Mouse (Mus musculus) CD4-positive, CD25-positive, alpha-beta regulatory T cell, adult 4 months (primary cell): ENCODE results near the gene Icam5. TPM values are rescaled to one million over a fixed set of nuclear protein-coding genes. Genes with fewer than 3 reads are reported as not detected.
"Not testable (repeated sequence)": the region's sequence is repeated elsewhere in the genome, so short reads cannot be mapped to it uniquely, and the experiment has no call there.

Source experiments
- ATAC-seq: one replicate; pipeline ENCODE4 v1.8.0; 2017
- polyA plus RNA-seq, 2 experiments: library from polyadenylated mRNA; unstranded; fragments of 100-300 nt; shearing (Covaris generic); gene quantifications; one replicate each; pipeline ENCODE4 v1.2.1; 2017

The Icam5 gene
- under 1 TPM in 1 of 2 experiments, not detected in 1; 0.20 TPM for polyA plus RNA-seq

GRCm38 (mm10) chr9:21031896-21032351, at the start of gene Icam5:
Icam5 (plus strand) TSS chr9:21032073.
- ATAC-seq: no peak

GRCm38 (mm10) chr9:20982171-20982570, 49.7 kb upstream of the Icam5 start:
- no peak for ATAC-seq

DNA sequence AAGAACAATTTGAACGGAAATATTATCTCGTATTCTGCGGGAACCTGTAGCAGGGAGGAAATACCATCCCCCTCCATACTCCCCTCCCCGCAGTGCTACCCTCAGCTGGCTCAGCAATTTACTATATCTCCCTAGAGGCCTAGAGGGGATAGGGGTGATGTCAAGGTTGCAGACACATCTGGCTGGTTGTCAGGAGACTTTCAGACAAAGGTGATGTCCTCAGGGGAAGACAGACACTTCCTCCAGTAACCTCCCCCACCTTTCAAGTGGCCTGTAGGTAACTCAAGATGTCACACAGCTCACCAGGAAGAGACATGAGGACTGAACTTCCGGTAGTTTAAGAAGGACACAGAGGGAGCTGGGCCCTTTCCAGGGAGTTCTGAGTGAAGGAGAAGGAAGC, 48.7 kb upstream of the Icam5 start:
- ATAC-seq: peak; percentile 77

DNA sequence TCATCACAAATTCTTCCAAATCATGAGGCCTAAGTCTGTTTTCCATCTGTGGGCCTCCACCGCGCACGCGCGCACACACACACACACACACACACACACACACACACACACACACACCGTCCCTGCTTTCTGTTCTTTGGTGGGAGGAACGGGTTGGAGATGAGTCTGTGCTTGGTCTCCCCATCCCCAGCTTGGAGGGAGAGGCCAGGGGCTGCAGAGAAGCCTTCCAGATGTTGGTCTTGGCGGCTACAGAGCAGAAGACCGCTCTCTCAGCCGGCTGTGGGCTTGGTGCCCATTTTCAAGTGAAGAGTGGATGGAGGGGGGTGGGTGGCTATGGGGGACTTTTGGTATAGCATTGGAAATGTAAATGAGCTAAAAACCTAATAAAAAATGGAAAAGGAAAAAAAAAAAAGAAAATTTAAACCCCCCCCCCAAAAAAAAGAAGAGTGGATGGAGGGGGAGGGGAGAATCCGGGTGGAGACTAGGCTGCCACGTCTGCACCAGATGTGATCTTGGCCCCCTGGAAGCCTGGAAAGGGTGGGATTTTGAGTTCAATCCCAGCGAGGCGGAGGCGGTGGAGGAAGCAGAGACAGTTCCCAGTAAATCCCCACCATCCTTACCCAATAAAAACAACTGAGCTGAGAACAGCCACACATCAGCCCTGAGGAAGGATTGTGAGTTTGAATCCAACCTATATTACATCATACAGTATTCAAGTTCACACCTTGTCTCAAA, 44.8 kb upstream of the Icam5 start:
- ATAC-seq: no peak

GRCm38 (mm10) chr9:20987953-20988352, 43.9 kb upstream of the Icam5 start:
- ATAC-seq: no peak

- no peak for ATAC-seq
Measured at GRCm38 (mm10) chr9:20990861-20991260, 41.0 kb upstream of the Icam5 start.

DNA sequence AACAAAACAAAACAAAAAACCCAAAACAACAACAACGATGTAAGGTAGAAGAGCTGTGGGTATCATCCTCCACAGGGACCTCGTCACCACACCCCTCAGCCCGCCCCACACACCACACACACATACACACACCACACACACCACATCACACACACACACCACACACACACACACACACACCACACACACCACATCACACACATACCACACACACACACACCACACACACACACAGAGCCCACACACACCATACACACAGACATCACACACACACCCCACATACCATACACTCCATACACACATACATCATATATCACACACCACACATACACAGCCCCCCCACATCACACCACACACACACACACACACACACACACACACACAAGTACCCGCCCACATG, 40.3 kb upstream of the Icam5 start:
- ATAC-seq: no peak

- ATAC-seq: no peak
Measured at GRCm38 (mm10) chr9:20993165-20993898, 38.5 kb upstream of the Icam5 start.

DNA sequence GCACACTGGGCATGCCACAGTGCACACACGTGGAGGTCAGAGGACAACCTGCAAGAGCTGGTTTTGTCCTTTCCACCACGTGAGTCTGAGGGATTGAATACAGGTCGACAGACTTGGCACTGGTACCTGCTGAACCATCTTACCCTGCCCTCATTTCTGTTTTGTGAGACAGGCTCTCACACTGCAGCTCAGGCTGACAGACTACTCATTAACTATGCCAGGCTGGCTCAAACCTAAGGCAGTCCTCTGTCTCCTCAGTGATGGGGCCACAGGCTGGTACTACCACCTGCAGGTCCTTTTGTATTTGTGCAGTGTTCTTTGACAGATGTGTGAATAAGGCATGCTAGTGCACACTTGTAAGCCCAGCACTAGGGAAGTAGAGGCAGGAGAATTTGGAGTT, 36.8 kb upstream of the Icam5 start:
- ATAC-seq: no peak

GRCm38 (mm10) chr9:20997065-20997464, 34.8 kb upstream of the Icam5 start:
- no peak for ATAC-seq

- peak; percentile 15 for ATAC-seq
Measured at GRCm38 (mm10) chr9:20998337-20998736, 33.5 kb upstream of the Icam5 start.

GRCm38 (mm10) chr9:21000811-21001210, 31.1 kb upstream of the Icam5 start:
- no peak for ATAC-seq

DNA sequence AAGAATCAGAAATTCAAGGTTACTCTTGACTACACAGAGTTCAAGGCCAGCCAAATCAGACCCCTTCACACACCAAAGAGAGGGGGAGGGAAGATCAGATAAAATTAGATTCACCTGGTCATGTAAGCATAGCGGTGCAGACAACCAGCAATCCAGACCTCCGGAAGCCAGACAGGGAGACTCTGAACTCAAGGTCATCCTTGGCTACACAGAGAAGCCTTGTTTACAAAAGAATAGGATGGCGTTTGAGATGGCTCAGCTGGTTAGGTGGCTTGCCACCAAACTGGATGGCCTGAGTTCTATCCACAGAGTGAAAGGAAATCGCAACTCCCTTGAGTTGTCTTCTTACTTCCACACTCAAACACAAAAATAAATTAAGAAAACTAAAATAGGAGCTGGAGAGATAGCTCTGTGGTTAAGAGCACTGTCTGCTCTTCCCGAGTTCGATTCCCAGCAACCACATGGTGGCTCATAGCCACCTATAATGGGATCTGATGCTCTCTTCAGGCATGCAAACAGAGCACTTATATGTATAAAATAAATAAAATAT, 30.1 kb upstream of the Icam5 start:
- ATAC-seq: no peak

DNA sequence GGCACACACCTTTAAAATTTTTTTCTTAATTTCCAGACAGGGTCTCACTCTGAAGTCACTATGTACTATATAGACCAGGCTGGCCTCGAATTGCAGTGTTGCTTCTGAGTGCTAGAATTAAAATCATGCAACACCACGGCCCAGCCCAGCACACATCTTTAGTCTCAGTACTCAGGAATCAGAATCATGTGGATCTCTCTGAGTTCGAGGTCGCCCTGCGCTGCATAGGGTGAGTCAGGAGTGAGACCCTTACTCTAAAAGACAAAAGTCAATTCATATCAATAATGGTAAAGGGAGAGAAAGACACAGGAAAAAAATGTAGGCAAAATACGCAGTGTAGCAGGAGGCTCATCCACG, 29.6 kb upstream of the Icam5 start:
- ATAC-seq: no peak

DNA sequence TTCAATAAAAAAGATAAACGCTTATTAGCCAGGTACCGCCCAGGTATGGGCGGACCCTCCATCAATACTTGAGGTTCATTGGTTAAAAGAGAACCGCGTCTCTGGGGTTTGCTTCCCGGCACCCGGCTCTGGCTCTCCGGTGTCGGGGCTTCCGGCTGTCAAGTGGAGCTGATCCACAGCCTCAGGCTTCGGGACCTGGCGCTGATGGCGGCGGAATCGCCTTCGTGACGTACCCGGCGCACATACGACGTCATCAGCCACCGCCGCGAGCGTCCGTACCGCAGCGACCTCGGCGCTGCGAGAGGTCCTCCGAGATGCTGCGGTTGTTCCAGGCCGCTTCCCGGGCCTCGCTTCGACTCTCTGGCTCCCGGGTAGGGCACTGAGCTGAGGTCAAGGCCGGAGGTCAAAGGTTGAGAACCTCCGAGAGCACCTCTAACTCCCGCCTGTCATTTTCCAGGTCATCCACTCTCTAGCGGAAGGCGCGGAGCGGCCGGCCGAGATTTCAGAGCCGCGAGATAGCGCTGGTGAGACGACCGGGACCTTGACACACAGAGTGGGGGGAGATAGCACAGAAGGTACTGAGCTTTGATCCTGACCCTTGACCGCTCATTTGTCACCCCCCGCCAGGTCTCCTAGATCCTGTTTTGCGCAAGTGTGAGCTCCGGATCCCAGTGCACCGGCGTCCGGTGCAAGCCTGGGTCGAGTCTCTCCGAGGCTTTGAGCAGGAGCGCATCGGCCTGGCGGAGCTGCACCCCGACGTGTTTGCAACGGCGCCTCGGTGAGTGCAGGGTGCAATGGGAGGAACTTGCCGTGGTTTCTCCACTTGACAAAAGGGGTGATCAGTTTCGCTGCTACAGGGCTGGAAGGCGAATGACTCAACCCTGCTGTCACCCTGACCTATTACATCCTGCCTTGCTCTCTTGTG, 29.0 kb upstream of the Icam5 start, which contains the start of gene Mrpl4:
Gene Mrpl4, plus strand, starts transcription at position 112 of the 925 bp plus-strand sequence.
- ATAC-seq: peak; percentile 86

GRCm38 (mm10) chr9:21007313-21007952, 24.4 kb upstream of the Icam5 start:
- ATAC-seq: no peak

DNA sequence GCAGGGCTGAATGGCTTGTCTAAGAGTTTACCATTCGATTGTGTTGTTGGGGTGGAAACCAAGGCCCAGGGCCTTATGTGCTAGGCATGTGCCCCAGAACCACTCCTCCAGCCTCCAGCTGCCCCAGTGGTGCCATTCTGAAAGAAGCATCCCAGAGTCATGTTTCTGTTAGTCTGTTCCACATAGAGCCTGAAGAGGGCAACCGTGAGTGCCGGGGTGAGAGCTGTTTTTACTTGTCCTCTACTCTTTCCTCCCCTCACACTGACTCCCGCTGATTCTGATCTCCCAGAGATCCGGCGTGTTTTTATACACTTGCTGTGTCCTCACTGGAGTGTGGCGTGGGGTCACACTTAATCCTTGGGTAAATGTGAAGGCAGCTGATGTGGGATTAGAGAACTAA, 23.9 kb upstream of the Icam5 start:
- no peak for ATAC-seq

DNA sequence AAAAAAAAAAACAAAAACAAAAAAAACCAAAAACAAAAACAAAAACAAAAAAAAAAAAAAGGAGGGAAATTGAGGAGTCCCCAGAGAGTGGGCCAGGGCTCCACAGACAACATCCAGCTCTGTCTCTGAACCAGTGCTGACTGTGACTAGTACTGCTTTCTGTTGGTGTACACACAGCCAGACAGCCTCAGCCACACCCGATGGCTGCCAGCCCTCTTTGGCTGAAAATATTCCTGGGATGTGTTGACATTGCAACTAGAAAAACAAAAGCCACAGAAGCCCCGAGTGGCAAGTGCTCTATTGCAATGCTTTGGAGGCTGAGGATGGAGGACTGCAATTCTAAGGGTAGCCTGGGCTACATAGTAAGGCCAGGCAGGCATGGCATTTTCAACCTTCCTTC, 21.5 kb upstream of the Icam5 start:
- ATAC-seq: no peak

DNA sequence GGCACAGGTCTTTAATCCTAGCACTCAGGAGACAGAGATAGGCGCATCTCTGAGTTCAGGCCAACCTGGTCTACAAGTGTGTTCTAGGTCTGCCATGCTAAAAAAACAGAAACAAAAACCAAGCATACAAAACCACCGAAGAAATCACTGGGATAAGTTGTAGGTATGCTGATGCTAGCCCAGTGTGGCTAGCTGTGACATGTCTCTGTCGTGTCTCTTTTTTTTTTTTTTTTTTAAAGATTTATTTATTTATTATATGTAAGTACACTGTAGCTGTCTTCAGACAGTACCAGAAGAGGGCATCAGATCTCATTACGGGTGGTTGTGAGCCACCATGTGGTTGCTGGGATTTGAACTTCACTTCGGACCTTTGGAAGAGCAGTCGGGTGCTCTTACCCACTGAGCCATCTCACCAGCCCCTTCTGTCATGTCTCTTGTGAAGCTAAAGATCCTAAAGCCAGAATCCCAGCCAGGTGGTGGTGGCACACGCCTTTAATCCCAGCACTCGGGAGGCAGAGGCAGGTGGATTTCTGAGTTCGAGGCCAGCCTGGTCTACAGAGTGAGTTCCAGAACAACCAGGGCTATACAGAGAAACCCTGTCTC, 20.8 kb upstream of the Icam5 start:
- ATAC-seq: not testable (repeated sequence)

- ATAC-seq: no peak
Measured at GRCm38 (mm10) chr9:21011846-21012312, 20.0 kb upstream of the Icam5 start.

- no peak for ATAC-seq
Measured at GRCm38 (mm10) chr9:21012368-21012767, 19.5 kb upstream of the Icam5 start.
